Mouse (Mus musculus): ENCODE results near the gene Dapk2. TPM values are rescaled to one million over a fixed set of nuclear protein-coding genes. Genes with fewer than 3 reads are reported as not detected.

Dapk2 gene
- polyA plus RNA-seq, 1 experiment from 2014 or later = 12.3 TPM

DNA sequence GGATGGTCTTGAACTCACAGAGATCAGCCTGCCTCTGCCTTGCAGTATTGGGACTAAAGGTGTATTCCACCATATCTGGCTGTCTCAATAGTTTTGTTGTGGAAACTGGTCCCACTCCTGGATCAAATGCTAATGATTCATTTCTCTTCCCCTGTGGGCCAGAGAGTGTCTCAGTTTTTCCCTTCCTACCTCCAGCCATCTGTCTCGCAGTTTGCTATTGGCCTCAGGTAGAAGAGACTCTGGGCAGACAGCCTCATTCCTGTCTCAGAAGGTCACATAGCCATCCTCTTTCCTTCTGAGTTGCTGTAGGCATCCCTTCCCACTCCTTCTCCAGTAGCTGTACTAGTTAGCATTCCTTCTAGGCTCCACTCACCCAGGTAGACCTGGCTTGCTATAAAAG is 40.5 kb downstream of the Dapk2 start:
- Histone ChIP-seq H3K9ac (no peak overlapping the region), H3K27ac (no peak overlapping the region), H3K36me3 (no peaks in the 10 kb centered on the region), H3K4me1 (peaks cover 75% of the 10 kb centered on the region), H3K4me2 (no peak overlapping the region), H3K27me3 (replicated peaks) (peaks cover 8% of the 10 kb centered on the region; the same call in 1 of the 2 replicates), H3K9me3 (replicated peaks) (no peaks in the 10 kb centered on the region), H3K4me3 (no peak overlapping the region)
- no peak for ATAC-seq
- 73% methylated on average over 1 of the region's 1 CpGs for WGBS (ENCODE audit: insufficient replicate concordance)

DNA sequence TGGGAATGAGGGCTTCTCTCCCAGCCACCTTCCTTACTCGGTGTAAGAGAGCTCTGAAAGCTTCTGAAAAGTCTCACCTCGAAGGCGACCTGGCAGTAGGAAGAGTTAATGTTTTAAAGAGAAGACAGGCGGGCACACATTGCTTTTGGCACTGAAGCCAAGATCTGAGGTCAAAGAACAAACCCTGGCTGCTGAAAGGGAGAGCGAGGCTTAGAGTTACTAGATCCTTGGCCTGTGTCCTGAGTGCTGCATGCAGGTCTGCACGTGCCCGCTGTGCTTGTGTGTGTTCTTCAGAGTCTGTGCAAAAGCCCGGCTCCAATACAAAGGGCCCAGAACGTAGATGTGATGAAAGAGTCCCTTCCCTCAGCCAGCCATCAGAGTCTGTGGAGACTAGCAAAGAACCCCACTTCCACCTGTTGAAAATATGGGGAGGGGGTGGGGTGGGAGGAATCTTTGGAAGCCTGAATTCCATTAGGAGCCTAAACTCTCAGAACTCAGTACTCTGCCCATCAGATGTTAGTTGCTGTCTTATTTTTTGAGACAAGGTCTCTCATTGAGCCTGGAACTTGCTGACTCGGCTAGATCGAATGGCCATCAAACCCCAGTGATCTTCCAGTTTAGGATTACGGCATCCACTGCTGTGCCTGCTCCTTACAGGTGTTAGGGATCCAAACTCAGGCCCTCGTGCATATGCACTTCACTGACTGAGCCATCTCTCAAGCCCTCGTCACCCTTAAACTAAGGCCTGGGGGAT is 41.8 kb downstream of the Dapk2 start:
- H3K27me3 ChIP-seq (replicated peaks) = peaks cover 10% of the 10 kb centered on the region; the same call in 1 of the 2 replicates
- WGBS (ENCODE audit: insufficient replicate concordance) = 79% methylated on average over 14 of the region's 14 CpGs
- no peak overlapping the region for H3K4me3 ChIP-seq
- no peaks in the 10 kb centered on the region for H3K9me3 ChIP-seq (replicated peaks)
- peak overlapping the region; percentile 49 for H3K9ac ChIP-seq
- H3K36me3 ChIP-seq = no peaks in the 10 kb centered on the region
- H3K27ac ChIP-seq = peak overlapping the region; percentile 79
- peaks cover 62% of the 10 kb centered on the region for H3K4me1 ChIP-seq
- peak overlapping the region; percentile 37 for H3K4me2 ChIP-seq
- no peak for ATAC-seq

DNA sequence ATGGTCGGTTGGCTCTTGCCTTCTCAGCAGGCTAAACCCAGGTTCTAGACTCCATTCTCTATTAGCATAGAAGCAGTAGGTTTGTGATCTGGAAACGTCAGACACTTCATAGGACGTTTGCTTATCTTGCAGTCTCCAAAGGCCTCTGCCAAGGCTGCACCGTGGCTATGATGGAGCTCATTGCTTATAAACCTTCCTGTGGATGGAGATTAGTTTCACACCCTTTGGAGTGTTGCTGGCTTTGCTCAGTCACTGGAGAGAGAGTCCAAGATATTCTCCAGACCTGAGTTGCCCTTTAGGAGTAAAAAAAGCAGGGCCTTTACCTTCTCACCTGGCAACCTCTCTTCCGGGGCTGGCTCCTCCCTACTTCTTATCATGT is 42.4 kb downstream of the Dapk2 start:
- peaks cover 10% of the 10 kb centered on the region; the same call in 1 of the 2 replicates for H3K27me3 ChIP-seq (replicated peaks)
- peak overlapping the region; percentile 37 for H3K4me2 ChIP-seq
- peak; percentile 81 for ATAC-seq
- 29% methylated on average over 5 of the region's 5 CpGs for WGBS (ENCODE audit: insufficient replicate concordance)
- H3K4me1 ChIP-seq = peaks cover 56% of the 10 kb centered on the region
- no peaks in the 10 kb centered on the region for H3K9me3 ChIP-seq (replicated peaks)
- no peaks in the 10 kb centered on the region for H3K36me3 ChIP-seq
- H3K4me3 ChIP-seq = no peak overlapping the region
- H3K9ac ChIP-seq = peak overlapping the region; percentile 49; the same call in 1 of the 2 replicates
- peak overlapping the region; percentile 79 for H3K27ac ChIP-seq

DNA sequence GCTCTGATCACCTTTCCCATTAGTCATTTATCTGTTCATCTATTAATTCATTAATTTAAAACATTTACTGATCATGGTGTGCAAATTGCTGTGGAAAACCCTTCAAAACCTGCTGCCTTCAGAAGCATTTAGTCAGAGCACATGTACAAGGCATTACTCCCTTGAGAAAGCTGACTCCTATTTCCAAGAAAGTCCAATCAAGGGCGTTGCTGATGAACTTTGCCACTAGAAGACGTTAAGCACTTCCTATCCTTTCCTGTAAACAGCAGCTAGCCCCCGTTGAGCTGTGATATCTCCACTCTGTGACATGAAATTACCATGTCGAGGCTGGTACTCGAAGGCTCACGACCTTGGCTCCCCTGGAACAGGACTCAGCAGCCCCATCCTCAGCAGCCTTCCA is 43.6 kb downstream of the Dapk2 start:
- peak; percentile 25; the same call in 1 of the 2 replicates for ATAC-seq
- Histone ChIP-seq H3K9ac (no peak overlapping the region), H3K9me3 (replicated peaks) (no peaks in the 10 kb centered on the region), H3K4me1 (peaks cover 44% of the 10 kb centered on the region), H3K27me3 (replicated peaks) (peaks cover 13% of the 10 kb centered on the region; the same call in 1 of the 2 replicates), H3K27ac (peak overlapping the region; percentile 38; the same call in 1 of the 2 replicates), H3K4me3 (no peak overlapping the region), H3K36me3 (no peaks in the 10 kb centered on the region), H3K4me2 (no peak overlapping the region)
- WGBS (ENCODE audit: insufficient replicate concordance) = 13% methylated on average over 6 of the region's 6 CpGs

DNA sequence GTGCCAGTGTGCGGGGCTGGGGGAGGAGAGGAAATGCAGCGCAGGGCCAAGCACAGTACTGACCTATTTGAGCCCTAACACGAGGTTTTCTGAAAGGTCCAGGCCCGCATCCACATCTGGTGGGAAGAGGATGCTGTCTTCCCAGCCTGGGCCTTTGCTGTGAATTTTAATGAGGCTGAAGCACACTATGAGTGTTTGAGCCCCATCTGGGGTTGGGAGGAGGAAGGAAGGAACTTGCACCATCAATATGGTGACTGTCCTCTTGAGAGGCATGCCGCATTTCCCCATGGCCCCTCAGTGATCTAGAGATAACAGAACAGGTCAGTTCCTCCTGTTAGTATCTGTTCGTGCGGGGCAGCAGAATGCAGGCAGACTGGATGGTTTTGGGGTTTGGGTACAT is 44.4 kb downstream of the Dapk2 start:
- ATAC-seq = no peak

DNA sequence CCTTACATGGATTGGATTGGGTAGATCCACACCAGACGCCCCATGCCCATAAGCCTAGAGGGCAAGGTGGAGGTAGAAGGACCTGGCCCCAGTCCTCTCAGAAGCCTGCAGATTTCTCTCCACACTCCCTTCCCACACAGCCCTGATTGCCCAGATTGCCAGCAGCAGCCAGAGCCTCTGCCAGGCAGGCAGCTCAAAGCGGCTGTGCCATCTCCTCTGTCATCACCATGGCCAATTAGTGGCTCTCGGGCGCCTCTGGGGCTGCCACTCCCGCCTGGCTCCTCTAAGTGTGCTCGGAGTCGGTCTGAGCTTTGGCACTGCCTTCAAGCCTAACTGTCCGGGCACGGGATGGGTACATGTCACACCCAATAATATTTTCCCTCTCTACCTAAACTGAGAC is 47.7 kb downstream of the Dapk2 start:
- Histone ChIP-seq H3K27me3 (replicated peaks) (peaks cover 16% of the 10 kb centered on the region; the same call in 1 of the 2 replicates), H3K27ac (no peak overlapping the region), H3K4me2 (no peak overlapping the region), H3K9ac (no peak overlapping the region), H3K4me1 (peaks cover 37% of the 10 kb centered on the region), H3K4me3 (no peak overlapping the region), H3K36me3 (no peaks in the 10 kb centered on the region), H3K9me3 (replicated peaks) (no peaks in the 10 kb centered on the region)
- no peak for ATAC-seq
- 79% methylated on average over 9 of the region's 9 CpGs for whole genome bisulfite sequencing (ENCODE audit: insufficient replicate concordance)

More for the DNA sequence above, 44.4 kb downstream of the Dapk2 start:
- H3K9me3 ChIP-seq (replicated peaks) = no peaks in the 10 kb centered on the region
- peak overlapping the region; percentile 38; the same call in 1 of the 2 replicates for H3K27ac ChIP-seq
- peaks cover 42% of the 10 kb centered on the region for H3K4me1 ChIP-seq
- no peaks in the 10 kb centered on the region for H3K36me3 ChIP-seq
- H3K27me3 ChIP-seq (replicated peaks) = peaks cover 13% of the 10 kb centered on the region; the same call in 1 of the 2 replicates
- H3K4me2 ChIP-seq = no peak overlapping the region
- no peak overlapping the region for H3K4me3 ChIP-seq
- H3K9ac ChIP-seq = no peak overlapping the region
- WGBS (ENCODE audit: insufficient replicate concordance) = 47% methylated on average over 7 of the region's 7 CpGs

DNA sequence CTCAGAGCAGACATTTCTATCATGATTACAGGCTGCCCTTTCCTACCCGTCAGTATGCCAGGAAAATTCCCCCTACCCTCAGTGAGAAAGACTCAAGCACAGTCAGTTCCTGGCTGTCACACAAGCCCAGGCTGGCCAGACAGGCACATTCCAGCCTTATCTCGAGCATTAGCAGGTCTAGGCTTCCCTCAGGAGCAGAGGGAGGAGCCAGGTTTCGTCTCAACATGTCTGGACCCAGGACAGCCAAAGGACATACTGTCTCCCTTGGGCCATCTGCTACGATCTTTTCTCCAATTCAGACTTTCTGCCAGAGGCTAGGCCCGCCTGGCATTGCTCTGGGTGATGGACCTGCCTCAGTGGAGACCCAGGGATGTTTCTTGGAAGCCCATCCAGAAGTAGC is 48.8 kb downstream of the Dapk2 start:
- 39% methylated on average over 5 of the region's 5 CpGs for WGBS (ENCODE audit: insufficient replicate concordance)
- Histone ChIP-seq H3K4me3 (no peak overlapping the region), H3K27me3 (replicated peaks) (peaks cover 21% of the 10 kb centered on the region; the same call in 1 of the 2 replicates), H3K4me1 (peaks cover 35% of the 10 kb centered on the region), H3K36me3 (no peaks in the 10 kb centered on the region), H3K9ac (no peak overlapping the region), H3K9me3 (replicated peaks) (no peaks in the 10 kb centered on the region), H3K27ac (no peak overlapping the region), H3K4me2 (no peak overlapping the region)
- ATAC-seq = no peak

DNA sequence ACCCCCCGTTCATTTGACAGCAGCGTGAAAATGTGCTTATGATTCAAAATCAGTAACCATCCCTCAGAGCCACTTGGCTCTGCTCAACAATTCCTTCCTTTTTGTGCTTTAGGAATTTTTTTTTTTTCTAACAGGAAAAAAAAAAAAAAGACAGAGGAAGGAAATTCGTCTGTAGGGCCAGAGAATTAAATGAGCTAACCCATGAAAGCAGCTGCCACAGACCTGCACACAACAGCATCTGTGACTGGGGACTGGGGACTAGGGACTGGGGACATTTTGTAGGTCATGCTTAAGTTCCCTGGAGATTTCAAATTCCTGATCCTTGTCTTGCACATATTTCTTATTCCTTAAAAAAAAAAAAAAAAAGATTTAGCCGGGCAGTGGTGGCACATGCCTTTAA is 53.4 kb downstream of the Dapk2 start:
- H3K4me2 ChIP-seq = no peak overlapping the region
- no peak overlapping the region for H3K27ac ChIP-seq
- H3K4me1 ChIP-seq = peaks cover 67% of the 10 kb centered on the region
- H3K9me3 ChIP-seq (replicated peaks) = no peaks in the 10 kb centered on the region
- 0 out of 2 replicates have a peak, but pooled peaks cover 8% of the 10 kb centered on the region for H3K27me3 ChIP-seq (replicated peaks)
- no peak overlapping the region for H3K9ac ChIP-seq
- WGBS (ENCODE audit: insufficient replicate concordance) = 69% methylated on average over 4 of the region's 4 CpGs
- no peak overlapping the region for H3K4me3 ChIP-seq
- ATAC-seq = no peak
- H3K36me3 ChIP-seq = no peaks in the 10 kb centered on the region

DNA sequence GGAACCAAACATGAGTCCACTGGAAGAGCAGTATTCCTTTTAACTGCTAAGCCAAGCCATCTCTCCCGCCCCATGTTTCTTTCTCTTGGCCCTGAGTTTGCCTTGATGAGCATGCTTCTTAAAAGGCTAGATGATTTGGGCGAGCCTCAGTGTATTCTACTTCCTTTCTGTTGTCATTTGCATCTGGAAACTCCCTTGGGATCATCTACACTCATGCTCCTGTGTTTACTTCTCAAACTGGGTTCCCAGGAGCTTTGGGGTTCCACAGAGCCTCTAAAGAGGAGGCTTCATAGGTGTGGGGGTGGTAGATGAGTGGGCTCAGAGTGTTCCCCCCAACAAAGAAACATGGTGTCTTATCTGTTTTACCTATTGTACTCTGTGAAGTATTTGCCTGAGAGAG is 54.1 kb downstream of the Dapk2 start:
- H3K4me2 ChIP-seq = no peak overlapping the region

DNA sequence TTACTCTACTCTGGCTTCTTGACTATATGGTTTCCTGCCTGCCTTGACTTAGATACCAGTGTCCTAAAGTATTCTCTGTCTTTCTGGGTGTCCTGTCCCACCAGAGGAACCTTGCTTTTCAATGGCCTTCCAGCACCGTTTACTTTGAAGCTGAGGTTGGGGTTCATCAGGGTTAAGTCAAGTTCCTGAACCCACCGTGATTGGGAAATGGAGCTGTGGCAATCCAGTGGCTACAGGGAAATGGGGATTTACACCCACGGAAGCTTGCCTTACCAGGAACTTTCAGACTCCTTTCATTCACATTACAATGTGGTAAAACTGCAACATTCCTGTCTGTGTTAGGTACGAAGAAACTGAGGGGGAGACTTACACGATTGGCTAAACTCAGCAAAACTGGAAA is 54.8 kb downstream of the Dapk2 start:
- Histone ChIP-seq H3K4me1 (peaks cover 66% of the 10 kb centered on the region), H3K36me3 (no peaks in the 10 kb centered on the region), H3K9ac (peak overlapping the region; percentile 56), H3K4me2 (peak overlapping the region; percentile 64), H3K27ac (peak overlapping the region; percentile 75), H3K27me3 (replicated peaks) (0 out of 2 replicates have a peak, but pooled peaks cover 9% of the 10 kb centered on the region), H3K9me3 (replicated peaks) (no peaks in the 10 kb centered on the region), H3K4me3 (no peak overlapping the region)
- ATAC-seq = no peak
- WGBS (ENCODE audit: insufficient replicate concordance) = 60% methylated on average over 5 of the region's 5 CpGs

More for the DNA sequence above, 54.1 kb downstream of the Dapk2 start:
- 0 out of 2 replicates have a peak overlapping the region, but pooled peaks have one; percentile 56 for H3K9ac ChIP-seq
- no peaks in the 10 kb centered on the region for H3K9me3 ChIP-seq (replicated peaks)
- peak overlapping the region; percentile 75 for H3K27ac ChIP-seq
- H3K4me3 ChIP-seq = no peak overlapping the region
- 54% methylated on average over 2 of the region's 2 CpGs for WGBS (ENCODE audit: insufficient replicate concordance)
- H3K4me1 ChIP-seq = peaks cover 64% of the 10 kb centered on the region
- H3K27me3 ChIP-seq (replicated peaks) = 0 out of 2 replicates have a peak, but pooled peaks cover 8% of the 10 kb centered on the region
- no peaks in the 10 kb centered on the region for H3K36me3 ChIP-seq
- ATAC-seq = no peak

DNA sequence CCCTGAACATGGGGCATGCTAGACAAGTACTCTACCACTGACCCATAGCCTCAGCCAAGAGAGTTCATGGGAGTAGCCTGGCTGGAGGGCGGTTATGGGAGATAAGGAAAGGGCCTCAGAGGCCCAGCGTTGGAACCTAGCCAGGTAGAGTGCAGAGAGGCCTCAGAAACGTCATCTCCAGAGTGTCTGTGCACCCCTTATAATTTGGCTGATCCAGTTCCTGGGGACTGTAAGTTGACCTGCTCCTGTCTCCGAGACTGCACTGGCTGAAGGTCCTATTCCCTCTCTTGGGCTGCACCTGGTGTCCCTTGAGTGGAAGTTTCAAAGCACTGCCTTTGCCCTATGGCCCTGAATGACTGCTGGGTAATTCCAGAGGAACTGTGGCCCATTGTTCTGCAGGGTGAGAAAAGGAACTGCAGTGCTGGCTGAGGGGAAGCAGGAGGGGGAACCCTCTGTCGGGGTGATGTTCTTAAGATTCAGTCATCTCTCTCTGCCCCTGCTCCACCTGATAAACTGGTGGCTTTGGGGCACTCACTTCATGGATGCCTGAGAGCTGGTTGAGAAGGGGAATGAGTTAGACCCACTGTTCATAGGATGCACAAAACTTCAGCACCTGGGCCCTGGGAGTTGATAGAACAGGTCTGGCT is 55.5 kb downstream of the Dapk2 start:
- H3K4me2 ChIP-seq = peak overlapping the region; percentile 64
- ATAC-seq = peak; percentile 96
- peak overlapping the region; percentile 75 for H3K27ac ChIP-seq
- 18% methylated on average over 5 of the region's 5 CpGs for WGBS (ENCODE audit: insufficient replicate concordance)
- H3K9me3 ChIP-seq (replicated peaks) = no peaks in the 10 kb centered on the region
- H3K27me3 ChIP-seq (replicated peaks) = peaks cover 13% of the 10 kb centered on the region; the same call in 1 of the 2 replicates
- H3K4me1 ChIP-seq = peaks cover 65% of the 10 kb centered on the region
- H3K36me3 ChIP-seq = no peaks in the 10 kb centered on the region
- peak overlapping the region; percentile 56 for H3K9ac ChIP-seq
- peak overlapping the region; percentile 23; the same call in 1 of the 2 replicates for H3K4me3 ChIP-seq

DNA sequence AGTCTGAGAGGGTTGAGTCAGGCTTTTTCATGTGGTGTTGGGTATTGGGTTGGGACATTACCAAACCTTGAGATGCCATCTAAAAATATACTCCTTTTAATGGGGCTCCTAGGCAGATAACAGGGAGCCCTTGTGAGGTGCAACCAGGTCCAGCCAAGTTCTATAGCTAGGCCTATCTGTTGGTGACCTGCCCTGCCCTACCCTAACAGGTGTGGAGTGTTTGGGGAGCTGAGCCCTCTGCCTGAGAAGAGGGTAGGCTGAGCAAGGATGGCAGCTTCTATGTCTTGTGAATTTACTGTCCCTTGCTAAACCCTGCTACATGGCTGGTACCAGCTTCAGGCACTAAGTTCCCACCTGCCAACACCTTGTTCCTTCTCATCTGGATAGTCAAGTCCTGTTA is 57.5 kb downstream of the Dapk2 start:
- H3K9ac ChIP-seq = 0 out of 2 replicates have a peak overlapping the region, but pooled peaks have one; percentile 2
- H3K4me1 ChIP-seq = peaks cover 57% of the 10 kb centered on the region
- H3K27ac ChIP-seq = 0 out of 2 replicates have a peak overlapping the region, but pooled peaks have one; percentile 27
- no peaks in the 10 kb centered on the region for H3K9me3 ChIP-seq (replicated peaks)
- no peak overlapping the region for H3K4me2 ChIP-seq
- no peak overlapping the region for H3K4me3 ChIP-seq
- H3K27me3 ChIP-seq (replicated peaks) = peaks cover 19% of the 10 kb centered on the region
- H3K36me3 ChIP-seq = no peaks in the 10 kb centered on the region
- no peak for ATAC-seq
